Mouse (Mus musculus): Measurements from ENCODE around the gene Hist1h2ad. TPM values are rescaled to one million over a fixed set of nuclear protein-coding genes. Genes with fewer than 3 reads are reported as not detected.
"Not testable (repeated sequence)": the region's sequence is repeated elsewhere in the genome, so short reads cannot be mapped to it uniquely, and the experiment has no call there.

Gene Hist1h2ad
- polyA plus RNA-seq, 1 experiment, result 1.6 TPM

DNA sequence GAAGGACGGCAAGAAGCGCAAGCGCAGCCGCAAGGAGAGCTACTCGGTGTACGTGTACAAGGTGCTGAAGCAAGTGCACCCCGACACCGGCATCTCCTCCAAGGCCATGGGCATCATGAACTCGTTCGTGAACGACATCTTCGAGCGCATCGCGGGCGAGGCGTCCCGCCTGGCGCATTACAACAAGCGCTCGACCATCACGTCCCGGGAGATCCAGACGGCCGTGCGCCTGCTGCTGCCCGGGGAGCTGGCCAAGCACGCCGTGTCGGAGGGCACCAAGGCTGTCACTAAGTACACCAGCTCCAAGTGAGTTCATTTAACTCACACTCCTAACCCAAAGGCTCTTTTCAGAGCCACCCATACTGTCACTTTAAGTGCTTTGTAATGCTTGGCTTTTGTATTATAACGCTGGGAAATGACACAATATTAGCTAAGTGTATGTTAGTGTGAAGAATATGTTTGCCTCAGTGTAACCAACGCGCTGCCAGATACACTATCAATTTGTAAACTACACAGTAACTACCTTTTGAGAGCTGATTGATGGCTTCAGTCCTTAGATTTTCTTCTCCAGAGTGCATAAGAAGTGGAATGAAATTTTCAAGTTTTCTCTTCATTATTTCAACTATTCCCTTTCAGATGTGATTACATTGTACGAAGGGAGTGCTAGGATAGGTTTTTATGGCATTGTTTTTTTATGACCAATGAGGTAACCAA, 2.5 kb upstream of the Hist1h2ad start:
- not testable (repeated sequence) for H3K27me3 ChIP-seq (ENCODE audit: control insufficient read depth, insufficient read depth, insufficient read length); H3K79me2 ChIP-seq (ENCODE audit: control insufficient read depth, insufficient read depth); H3ac ChIP-seq (ENCODE audit: control insufficient read depth, insufficient read length); H3K36me3 ChIP-seq (ENCODE audit: control insufficient read depth, insufficient read depth)
- H3K4me2 ChIP-seq (ENCODE audit: low read depth), result peak overlapping the region; percentile 64
- TF ChIP-seq POLR2A (IDR thresholded peaks at IDR 0.05; ENCODE audit: insufficient read length, low read depth) (peak; percentile 78), POLR2AphosphoS2 (IDR thresholded peaks at IDR 0.05; ENCODE audit: insufficient read length, low read depth) (peak; percentile 82)
- H3K4me3 ChIP-seq, result peak overlapping the region; percentile 27

- TF ChIP-seq CEBPB (IDR thresholded peaks at IDR 0.05; ENCODE audit: insufficient read depth, poor library complexity, severe bottlenecking), result no peak
- no peak for TF ChIP-seq POLR2A (IDR thresholded peaks at IDR 0.05; ENCODE audit: insufficient read length, low read depth)
- no peak for TF ChIP-seq TCF12 (IDR thresholded peaks at IDR 0.05; ENCODE audit: insufficient read depth, poor library complexity, severe bottlenecking)
- TF ChIP-seq MAX (IDR thresholded peaks at IDR 0.05; ENCODE audit: low read depth), result no peak
- no peak for TF ChIP-seq USF1 (IDR thresholded peaks at IDR 0.05; ENCODE audit: low read depth)
- TF ChIP-seq MYOG (IDR thresholded peaks at IDR 0.05; ENCODE audit: control insufficient read depth in 1 of 3, insufficient read depth in 1 of 3, insufficient read length in 2 of 3, low read depth in 2 of 3), result no peak
- TF ChIP-seq REST (IDR thresholded peaks at IDR 0.05; ENCODE audit: insufficient read depth, insufficient read length), result no peak
- no peak for TF ChIP-seq E2F4 (IDR thresholded peaks at IDR 0.05; ENCODE audit: insufficient read depth)
- no peak for TF ChIP-seq SRF (IDR thresholded peaks at IDR 0.05; ENCODE audit: control insufficient read depth, insufficient read length, low read depth)
- no peak for TF ChIP-seq TCF3 (IDR thresholded peaks at IDR 0.05; ENCODE audit: insufficient read length, low read depth)
- no peak for TF ChIP-seq POLR2AphosphoS2 (IDR thresholded peaks at IDR 0.05; ENCODE audit: insufficient read length, low read depth)
- TF ChIP-seq MYOD1 (IDR thresholded peaks at IDR 0.05; ENCODE audit: control insufficient read depth in 1 of 3, insufficient read length in 2 of 3, low read depth in 2 of 3), result no peak
- H3K79me2 ChIP-seq (ENCODE audit: control insufficient read depth, insufficient read depth), result no peaks in the 10 kb centered on the region
- no peak overlapping the region for H3ac ChIP-seq (ENCODE audit: control insufficient read depth, insufficient read length)
- no peaks in the 10 kb centered on the region for H3K27me3 ChIP-seq (ENCODE audit: control insufficient read depth, insufficient read depth, insufficient read length)
- no peaks in the 10 kb centered on the region for H3K36me3 ChIP-seq (ENCODE audit: control insufficient read depth, insufficient read depth)
- H3K4me2 ChIP-seq (ENCODE audit: low read depth), result peak overlapping the region; percentile 64
- H3K4me3 ChIP-seq, result peak overlapping the region; percentile 27
These were observed 1.8 kb upstream of the Hist1h2ad start for GRCm38 (mm10) chr13:23572218-23573033.

GRCm38 (mm10) chr13:23573034-23573897, 915 bp upstream of the Hist1h2ad start:
- H3ac ChIP-seq (ENCODE audit: control insufficient read depth, insufficient read length); H3K36me3 ChIP-seq (ENCODE audit: control insufficient read depth, insufficient read depth); H3K79me2 ChIP-seq (ENCODE audit: control insufficient read depth, insufficient read depth); H3K27me3 ChIP-seq (ENCODE audit: control insufficient read depth, insufficient read depth, insufficient read length): not testable (repeated sequence)
- Histone ChIP-seq H3K4me2 (ENCODE audit: low read depth) (peak overlapping the region; percentile 64), H3K4me3 (peak overlapping the region; percentile 27)

GRCm38 (mm10) chr13:23574546-23575170, 477 bp downstream of the Hist1h2ad start:
- Histone ChIP-seq H3K4me2 (ENCODE audit: low read depth) (peak overlapping the region; percentile 77), H3K4me3 (peak overlapping the region; percentile 27)
- not testable (repeated sequence) for H3K36me3 ChIP-seq (ENCODE audit: control insufficient read depth, insufficient read depth); H3K27me3 ChIP-seq (ENCODE audit: control insufficient read depth, insufficient read depth, insufficient read length); H3K79me2 ChIP-seq (ENCODE audit: control insufficient read depth, insufficient read depth); H3ac ChIP-seq (ENCODE audit: control insufficient read depth, insufficient read length)
- peak; percentile 61 for TF ChIP-seq POLR2A (IDR thresholded peaks at IDR 0.05; ENCODE audit: insufficient read length, low read depth)
- peak; percentile 70 for TF ChIP-seq POLR2AphosphoS2 (IDR thresholded peaks at IDR 0.05; ENCODE audit: insufficient read length, low read depth)

DNA sequence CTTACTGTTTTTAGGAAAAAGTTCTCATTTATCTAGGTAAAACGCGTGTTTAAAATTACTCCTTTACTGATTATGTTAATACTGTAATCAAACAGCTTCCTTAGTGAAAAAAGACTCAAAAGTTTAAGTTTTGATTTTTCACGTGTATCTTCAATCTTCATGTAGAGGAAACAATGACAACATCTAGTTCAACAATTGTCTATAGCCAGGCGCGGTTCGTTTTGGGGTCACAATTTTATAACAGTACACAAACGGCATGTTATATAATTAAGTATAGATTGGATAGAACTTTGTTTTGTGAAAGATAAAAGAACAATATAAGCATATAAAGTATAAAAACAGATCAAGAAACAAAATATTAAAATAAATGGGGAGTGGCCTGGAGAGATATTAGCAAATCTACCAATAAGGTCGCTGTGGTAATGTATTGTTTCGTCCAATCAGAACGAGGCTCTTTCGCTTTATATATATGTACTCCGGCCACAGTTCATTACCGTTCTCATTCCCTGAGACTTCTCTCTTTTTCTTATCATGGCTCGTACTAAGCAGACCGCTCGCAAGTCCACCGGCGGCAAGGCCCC, 1.2 kb downstream of the Hist1h2ad start, which contains the start of gene Hist1h3d:
Gene Hist1h3d, plus strand, starts transcription at position 493 of the 581 bp plus-strand sequence.
- H3K4me3 ChIP-seq, result peak within 1 kb of the TSS; percentile 27
- peak within 1 kb of the TSS; percentile 81 for H3K4me2 ChIP-seq (ENCODE audit: low read depth)
- no peaks in the 10 kb centered on the region for H3K36me3 ChIP-seq (ENCODE audit: control insufficient read depth, insufficient read depth)
- no peaks in the 10 kb centered on the region for H3K79me2 ChIP-seq (ENCODE audit: control insufficient read depth, insufficient read depth)
- H3K27me3 ChIP-seq (ENCODE audit: control insufficient read depth, insufficient read depth, insufficient read length), result no peaks in the 10 kb centered on the region
- H3ac ChIP-seq (ENCODE audit: control insufficient read depth, insufficient read length), result no peak within 1 kb of the TSS
- TF ChIP-seq TCF3 (IDR thresholded peaks at IDR 0.05; ENCODE audit: insufficient read length, low read depth) (no peak), MYOG (IDR thresholded peaks at IDR 0.05; ENCODE audit: control insufficient read depth in 1 of 3, insufficient read depth in 1 of 3, insufficient read length in 2 of 3, low read depth in 2 of 3) (no peak), CEBPB (IDR thresholded peaks at IDR 0.05; ENCODE audit: insufficient read depth, poor library complexity, severe bottlenecking) (no peak), MAX (IDR thresholded peaks at IDR 0.05; ENCODE audit: low read depth) (no peak), POLR2A (IDR thresholded peaks at IDR 0.05; ENCODE audit: insufficient read length, low read depth) (no peak), SRF (IDR thresholded peaks at IDR 0.05; ENCODE audit: control insufficient read depth, insufficient read length, low read depth) (no peak), REST (IDR thresholded peaks at IDR 0.05; ENCODE audit: insufficient read depth, insufficient read length) (no peak), MYOD1 (IDR thresholded peaks at IDR 0.05; ENCODE audit: control insufficient read depth in 1 of 3, insufficient read length in 2 of 3, low read depth in 2 of 3) (no peak), TCF12 (IDR thresholded peaks at IDR 0.05; ENCODE audit: insufficient read depth, poor library complexity, severe bottlenecking) (no peak), USF1 (IDR thresholded peaks at IDR 0.05; ENCODE audit: low read depth) (no peak), E2F4 (IDR thresholded peaks at IDR 0.05; ENCODE audit: insufficient read depth) (no peak), POLR2AphosphoS2 (IDR thresholded peaks at IDR 0.05; ENCODE audit: insufficient read length, low read depth) (no peak)

All from myocyte (in vitro differentiated cells).